Mouse (Mus musculus) MEL-GATA-1-ER (cell line): ENCODE data around the gene Nckap1l.

ENCODE experiments used
- DNase-seq: peaks from one replicate; pipeline ENCODE4 v3.0.0-alpha.2; 2012; ENCODE audit warnings: low read depth; ENCODE audit errors: extremely low read depth

Gene Nckap1l

GRCm38 (mm10) chr15:103500723-103501122, 47.1 kb downstream of the Nckap1l start:
- no peak for DNase-seq

GRCm38 (mm10) chr15:103501186-103501585, 47.6 kb downstream of the Nckap1l start:
- no peak for DNase-seq

- DNase-seq, result no peak
Observed at GRCm38 (mm10) chr15:103502435-103503250, 49.0 kb downstream of the Nckap1l start, which contains the start of gene Pde1b. TSS of gene Pde1b (plus strand) at chr15:103503034.

- no peak for DNase-seq
Observed at GRCm38 (mm10) chr15:103503251-103503600, 49.6 kb downstream of the Nckap1l start.

GRCm38 (mm10) chr15:103503660-103504059, 50.1 kb downstream of the Nckap1l start:
- DNase-seq, result no peak

- no peak for DNase-seq
Observed at GRCm38 (mm10) chr15:103509317-103509716, 55.7 kb downstream of the Nckap1l start.

GRCm38 (mm10) chr15:103511652-103512051, 58.1 kb downstream of the Nckap1l start:
- DNase-seq, result no peak

GRCm38 (mm10) chr15:103513621-103514031, 60.0 kb downstream of the Nckap1l start:
- no peak for DNase-seq

GRCm38 (mm10) chr15:103514119-103514518, 60.5 kb downstream of the Nckap1l start:
- no peak for DNase-seq

- DNase-seq, result no peak
Observed at GRCm38 (mm10) chr15:103514914-103515313, 61.3 kb downstream of the Nckap1l start.

GRCm38 (mm10) chr15:103518600-103519385, 65.2 kb downstream of the Nckap1l start:
- DNase-seq, result no peak

GRCm38 (mm10) chr15:103519386-103520378, 66.1 kb downstream of the Nckap1l start:
- no peak for DNase-seq

- DNase-seq, result no peak
Observed at GRCm38 (mm10) chr15:103522458-103523099, 69.0 kb downstream of the Nckap1l start.

GRCm38 (mm10) chr15:103523156-103523555, 69.6 kb downstream of the Nckap1l start:
- no peak for DNase-seq

GRCm38 (mm10) chr15:103530372-103530771, 76.8 kb downstream of the Nckap1l start:
- DNase-seq, result peak; percentile 4

- DNase-seq, result no peak
Observed at GRCm38 (mm10) chr15:103534054-103534620, 80.5 kb downstream of the Nckap1l start.

- no peak for DNase-seq
Observed at GRCm38 (mm10) chr15:103535030-103535429, 81.4 kb downstream of the Nckap1l start.

GRCm38 (mm10) chr15:103535786-103536185, 82.2 kb downstream of the Nckap1l start:
- no peak for DNase-seq

- DNase-seq, result no peak
Observed at GRCm38 (mm10) chr15:103536456-103536855, 82.9 kb downstream of the Nckap1l start.
